Mouse (Mus musculus): Measurements from ENCODE around the gene Rnf6. TPM values are rescaled to one million over a fixed set of nuclear protein-coding genes. Genes with fewer than 3 reads are reported as not detected.

Gene Rnf6
- 47.1 and 48.2 TPM in 2 replicates for polyA plus RNA-seq (2015; fragmentation: Nextera tagmentation; extraction: Ambion mirVana)

DNA sequence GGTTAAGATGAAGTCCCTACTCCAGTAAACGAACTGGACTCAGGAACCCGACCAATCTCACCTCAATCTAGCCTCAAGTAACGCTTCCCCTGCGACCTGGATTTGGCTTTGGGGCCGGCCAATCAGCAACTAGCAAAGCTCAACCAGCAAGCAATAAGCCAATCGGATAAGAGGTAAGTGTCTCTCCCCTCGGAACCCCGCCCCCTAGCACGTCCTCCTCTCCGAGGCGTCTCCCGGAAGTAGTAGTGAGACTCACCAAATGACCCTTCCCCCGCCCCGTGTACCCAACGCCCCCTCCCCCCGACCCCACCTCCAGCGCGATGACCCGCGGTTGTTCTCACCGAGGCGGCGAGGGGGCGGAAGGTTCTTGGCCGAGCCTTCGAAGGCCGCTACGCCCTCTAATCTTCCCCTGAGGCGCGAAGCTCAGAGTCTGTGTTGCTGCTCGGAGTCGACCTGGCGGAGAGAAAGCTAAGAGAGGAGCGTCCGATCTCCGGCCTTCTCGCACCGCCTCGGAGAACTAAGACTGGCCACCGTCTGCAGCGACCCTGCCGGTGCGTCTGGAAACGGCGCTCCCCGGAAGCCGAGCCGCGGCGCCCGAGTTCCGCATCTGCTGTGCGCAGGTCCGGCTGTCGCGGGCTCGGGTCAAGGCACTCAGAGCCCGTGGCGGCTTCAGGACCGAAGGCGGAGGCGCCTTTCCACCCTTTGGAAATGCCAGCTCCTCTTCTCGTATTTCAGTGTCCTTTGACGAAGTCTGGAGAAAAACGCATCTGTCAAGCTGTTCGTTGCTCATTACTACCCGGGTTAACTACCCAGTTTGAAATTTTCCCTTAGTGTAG lies at the start of gene Rnf6:
TSS of gene Rnf6 (minus strand) at position 677 of the 836 bp plus-strand sequence.
- peaks cover 7% of the 10 kb centered on the region; the same call in 1 of the 2 replicates for H3K36me3 ChIP-seq
- ATAC-seq (ENCODE audit: insufficient read depth, low FRiP score, low read depth), result peak; percentile 98
- peak within 1 kb of the TSS; percentile 56 for H3K9ac ChIP-seq
- H3K4me2 ChIP-seq, result peak within 1 kb of the TSS; percentile 59
- H3K9me3 ChIP-seq, result no peaks in the 10 kb centered on the region
- under 1% methylated on average over 66 of the region's 67 CpGs for WGBS
- peak within 1 kb of the TSS; percentile 81 for H3K4me3 ChIP-seq (replicated peaks)
- peak within 1 kb of the TSS; percentile 99 for H3K27ac ChIP-seq
- H3K4me1 ChIP-seq, result 0 out of 2 replicates have a peak, but pooled peaks cover 4% of the 10 kb centered on the region
- H3K27me3 ChIP-seq (replicated peaks), result no peaks in the 10 kb centered on the region

DNA sequence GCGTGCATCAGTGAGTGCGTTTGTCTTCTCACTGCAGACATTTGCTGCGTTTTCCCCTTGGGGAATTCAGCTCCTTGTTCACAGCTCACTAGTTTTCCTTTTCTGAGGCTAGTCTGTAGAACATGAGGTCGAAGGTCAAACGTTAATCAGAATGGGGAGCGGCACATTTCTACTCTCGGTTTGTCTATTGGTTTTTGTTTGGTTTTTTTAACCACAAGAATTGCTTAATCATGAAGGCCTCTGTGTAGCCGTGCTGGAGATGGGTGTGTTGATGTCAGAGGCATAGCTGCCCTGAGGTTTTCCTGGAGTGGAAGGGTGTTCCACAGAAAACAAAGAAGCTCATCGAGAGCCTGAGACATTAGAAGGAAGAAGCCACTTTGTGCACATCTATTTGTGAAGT lies 49.2 kb upstream of the Rnf6 start:
- 83% methylated on average over 9 of the region's 9 CpGs for WGBS
- no peak overlapping the region for H3K9ac ChIP-seq
- no peak overlapping the region for H3K4me3 ChIP-seq (replicated peaks)
- H3K36me3 ChIP-seq, result 0 out of 2 replicates have a peak, but pooled peaks cover 6% of the 10 kb centered on the region
- no peak overlapping the region for H3K4me2 ChIP-seq
- H3K4me1 ChIP-seq, result no peaks in the 10 kb centered on the region
- no peaks in the 10 kb centered on the region for H3K27me3 ChIP-seq (replicated peaks)
- H3K27ac ChIP-seq, result no peak overlapping the region
- H3K9me3 ChIP-seq, result no peaks in the 10 kb centered on the region
- ATAC-seq (ENCODE audit: insufficient read depth, low FRiP score, low read depth), result no peak

DNA sequence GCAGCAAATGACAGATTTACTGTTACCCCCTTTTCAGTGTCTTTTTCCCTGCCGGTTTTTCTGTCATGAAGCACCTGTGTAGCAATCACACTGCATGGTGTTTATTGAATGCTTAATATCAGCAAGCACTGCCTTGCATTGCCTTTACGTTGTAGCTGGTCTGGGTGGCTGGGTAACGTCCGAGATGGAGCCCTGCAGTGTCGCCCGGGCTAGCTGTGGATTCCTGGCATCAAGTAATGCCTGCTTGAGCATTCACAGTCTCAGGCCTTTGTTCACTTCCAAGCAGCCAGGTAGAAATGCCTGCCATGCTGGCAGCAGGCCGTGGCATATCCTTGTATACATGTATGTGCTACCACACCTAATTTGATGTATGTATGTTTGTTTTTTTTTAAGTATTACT lies 46.4 kb upstream of the Rnf6 start:
- no peaks in the 10 kb centered on the region for H3K27me3 ChIP-seq (replicated peaks)
- 89% methylated on average over 7 of the region's 7 CpGs for WGBS

DNA sequence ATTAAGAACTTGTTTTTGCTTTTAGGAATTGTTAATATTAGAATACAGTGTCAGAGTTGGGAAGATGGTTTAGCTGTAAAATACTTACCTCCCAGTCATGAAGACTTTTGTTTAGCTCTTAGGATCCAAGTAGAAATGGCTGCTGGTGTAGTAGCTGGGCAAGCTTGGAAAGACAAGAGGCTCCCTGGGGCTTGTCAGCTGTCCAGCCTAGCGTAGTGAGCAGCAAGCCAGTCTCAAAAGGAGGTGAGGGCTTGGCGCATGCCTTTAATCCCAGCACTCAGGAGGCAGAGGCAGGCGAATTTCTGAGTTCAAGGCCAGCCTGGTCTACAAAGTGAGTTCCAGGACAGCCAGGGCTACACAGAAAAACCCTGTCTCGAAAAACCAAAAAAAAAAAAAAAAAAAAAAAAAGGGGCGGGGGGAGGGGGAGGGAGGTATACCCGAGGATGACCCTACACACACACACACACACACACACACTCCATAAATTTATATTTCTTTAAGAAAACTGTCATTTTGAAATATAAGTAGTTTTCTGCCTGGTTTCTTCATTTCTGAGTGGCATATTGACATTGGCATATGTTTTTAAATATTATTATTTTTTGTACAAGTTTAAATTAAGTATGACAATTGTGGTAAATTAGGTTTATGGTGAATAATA lies 44.7 kb upstream of the Rnf6 start:
- Histone ChIP-seq H3K27ac (no peak overlapping the region), H3K9ac (no peak overlapping the region), H3K4me1 (no peaks in the 10 kb centered on the region), H3K27me3 (replicated peaks) (no peaks in the 10 kb centered on the region), H3K4me3 (replicated peaks) (no peak overlapping the region), H3K4me2 (no peak overlapping the region), H3K9me3 (no peaks in the 10 kb centered on the region), H3K36me3 (0 out of 2 replicates have a peak, but pooled peaks cover 4% of the 10 kb centered on the region)
- no peak for ATAC-seq (ENCODE audit: insufficient read depth, low FRiP score, low read depth)
- 88% methylated on average over 5 of the region's 6 CpGs for WGBS

More for the DNA sequence above, 46.4 kb upstream of the Rnf6 start:
- Histone ChIP-seq H3K36me3 (0 out of 2 replicates have a peak, but pooled peaks cover 4% of the 10 kb centered on the region), H3K27ac (no peak overlapping the region), H3K4me3 (replicated peaks) (no peak overlapping the region), H3K4me2 (no peak overlapping the region), H3K4me1 (no peaks in the 10 kb centered on the region), H3K9me3 (no peaks in the 10 kb centered on the region), H3K9ac (no peak overlapping the region)
- ATAC-seq (ENCODE audit: insufficient read depth, low FRiP score, low read depth), result no peak

DNA sequence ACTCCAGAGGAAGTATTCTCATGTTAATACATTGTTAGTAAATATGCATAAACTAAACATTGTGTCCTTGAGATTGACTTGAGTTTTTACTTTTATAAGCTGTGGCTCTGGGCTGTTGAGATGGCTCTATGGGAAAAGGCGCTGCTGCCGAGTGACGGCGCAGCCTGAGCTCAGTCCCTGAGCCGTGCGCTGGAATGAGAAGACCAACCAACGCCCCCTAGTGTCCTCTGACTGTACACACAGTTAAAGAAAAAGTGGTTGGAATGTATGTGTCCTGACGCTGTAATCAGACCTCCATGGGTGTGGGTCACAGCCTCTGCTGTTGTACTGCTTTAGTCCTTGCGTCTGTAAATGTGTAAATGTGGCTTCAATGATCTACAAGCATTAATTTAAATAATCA lies 38.6 kb upstream of the Rnf6 start:
- ATAC-seq (ENCODE audit: insufficient read depth, low FRiP score, low read depth), result no peak
- H3K4me3 ChIP-seq (replicated peaks), result no peak overlapping the region
- WGBS, result 55% methylated on average over 9 of the region's 9 CpGs

DNA sequence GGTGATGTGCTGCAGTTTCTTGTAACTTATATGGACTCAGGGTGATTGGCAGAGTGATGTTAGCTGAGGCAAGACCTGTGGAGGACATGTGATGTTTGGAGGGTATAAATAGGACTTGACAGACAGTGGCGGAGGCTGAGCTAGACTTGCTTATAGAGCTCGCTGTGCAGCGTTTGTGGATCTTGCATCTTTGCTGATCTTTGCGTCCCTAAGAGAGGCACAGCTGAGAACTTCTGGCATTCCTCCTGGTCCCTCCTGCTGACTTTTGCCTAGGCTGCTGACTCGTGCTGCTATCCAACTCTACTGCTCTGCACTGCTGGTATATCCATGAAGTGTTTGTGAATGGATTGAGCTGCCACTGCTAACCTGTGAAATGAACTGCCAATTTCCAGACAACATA lies 32.3 kb upstream of the Rnf6 start:
- H3K27ac ChIP-seq, result no peak overlapping the region
- H3K4me3 ChIP-seq (replicated peaks), result no peak overlapping the region
- H3K9ac ChIP-seq, result no peak overlapping the region
- no peaks in the 10 kb centered on the region for H3K27me3 ChIP-seq (replicated peaks)
- no peak for ATAC-seq (ENCODE audit: insufficient read depth, low FRiP score, low read depth)
- H3K4me2 ChIP-seq, result no peak overlapping the region
- H3K36me3 ChIP-seq, result no peaks in the 10 kb centered on the region; the same call in 1 of the 2 replicates
- 77% methylated on average over 5 of the region's 5 CpGs for WGBS
- H3K9me3 ChIP-seq, result no peaks in the 10 kb centered on the region
- 0 out of 2 replicates have a peak, but pooled peaks cover 3% of the 10 kb centered on the region for H3K4me1 ChIP-seq

More for the DNA sequence above, 38.6 kb upstream of the Rnf6 start:
- Histone ChIP-seq H3K4me1 (no peaks in the 10 kb centered on the region), H3K4me2 (no peak overlapping the region), H3K9me3 (no peaks in the 10 kb centered on the region), H3K27me3 (replicated peaks) (no peaks in the 10 kb centered on the region), H3K27ac (no peak overlapping the region), H3K36me3 (peaks cover 3% of the 10 kb centered on the region; the same call in 1 of the 2 replicates), H3K9ac (no peak overlapping the region)

DNA sequence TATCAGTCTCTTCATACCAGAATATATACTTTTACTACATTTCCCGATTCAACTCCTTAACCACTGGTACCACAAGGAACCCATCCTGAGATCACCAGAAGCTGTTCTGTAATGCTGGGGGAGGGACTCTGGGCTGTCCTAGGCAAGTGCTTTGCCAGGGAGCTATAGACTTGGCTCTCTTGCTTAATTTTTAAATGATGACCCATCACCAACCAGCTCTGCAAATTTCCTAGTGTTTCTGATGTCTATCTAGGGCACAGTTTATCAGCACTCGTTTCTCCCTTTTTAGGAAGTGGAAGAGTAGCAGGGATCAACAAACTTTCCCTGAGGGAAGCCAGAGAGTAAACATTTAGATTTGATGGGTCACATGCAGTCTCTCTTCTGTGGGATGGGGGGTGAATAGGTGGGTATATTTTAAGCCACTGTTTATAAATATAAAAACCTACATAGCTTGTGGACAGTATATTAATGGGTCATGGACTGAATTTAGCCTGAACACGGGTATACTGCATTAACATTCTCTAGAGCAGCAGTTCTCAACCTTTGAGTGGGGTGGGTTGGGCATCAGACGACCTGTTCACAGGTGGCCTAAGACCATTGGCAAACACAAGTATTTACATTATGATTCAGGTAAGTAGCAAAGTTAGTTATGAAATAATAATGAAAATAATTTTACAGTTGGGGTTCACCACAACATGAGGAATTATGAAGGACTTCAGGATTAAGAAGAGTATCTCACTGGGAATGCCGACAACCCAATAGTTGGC lies 30.5 kb upstream of the Rnf6 start:
- Histone ChIP-seq H3K9me3 (no peaks in the 10 kb centered on the region), H3K4me3 (replicated peaks) (no peak overlapping the region), H3K4me2 (no peak overlapping the region), H3K9ac (no peak overlapping the region), H3K36me3 (no peaks in the 10 kb centered on the region), H3K27ac (no peak overlapping the region), H3K27me3 (replicated peaks) (no peaks in the 10 kb centered on the region), H3K4me1 (0 out of 2 replicates have a peak, but pooled peaks cover 3% of the 10 kb centered on the region)
- 48% methylated on average over 5 of the region's 5 CpGs for WGBS
- no peak for ATAC-seq (ENCODE audit: insufficient read depth, low FRiP score, low read depth)

DNA sequence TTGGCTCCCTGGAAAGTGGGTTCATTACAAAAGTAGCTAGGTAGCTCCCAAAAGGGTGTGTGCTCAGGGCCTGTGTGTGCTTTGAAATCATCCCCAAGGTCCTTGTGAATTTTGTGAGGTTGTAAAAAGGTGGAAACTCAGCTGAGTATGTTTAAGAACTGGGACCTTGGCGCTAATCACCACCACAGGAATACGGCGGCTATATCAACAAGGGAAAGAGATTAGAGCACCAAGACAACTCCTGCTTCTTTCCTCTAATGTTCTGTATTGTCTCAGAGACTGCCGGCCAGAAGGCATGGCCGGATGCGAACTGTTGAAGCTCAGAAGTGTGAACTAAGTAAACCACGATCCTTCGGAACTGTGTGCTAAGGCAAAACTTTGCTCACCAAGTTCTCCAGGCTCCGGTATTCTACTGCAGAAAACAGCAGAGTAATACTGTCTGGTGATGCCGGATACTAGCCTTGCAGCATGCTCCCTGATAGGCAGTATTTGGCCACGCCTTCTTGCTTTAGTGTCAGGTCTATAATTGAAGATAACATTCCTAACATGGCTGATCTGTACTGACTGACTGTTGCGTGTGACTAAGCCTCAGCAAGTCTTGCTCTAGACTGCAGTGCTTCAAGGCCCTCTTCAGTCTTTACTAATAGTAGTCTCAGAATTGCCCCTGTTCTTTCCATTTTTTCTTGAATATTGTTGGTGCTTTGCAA lies 29.2 kb upstream of the Rnf6 start:
- no peaks in the 10 kb centered on the region for H3K36me3 ChIP-seq
- H3K4me1 ChIP-seq, result 0 out of 2 replicates have a peak, but pooled peaks cover 3% of the 10 kb centered on the region
- no peaks in the 10 kb centered on the region for H3K9me3 ChIP-seq
- no peak overlapping the region for H3K9ac ChIP-seq
- no peaks in the 10 kb centered on the region for H3K27me3 ChIP-seq (replicated peaks)
- H3K4me2 ChIP-seq, result no peak overlapping the region
- WGBS, result 71% methylated on average over 12 of the region's 12 CpGs
- H3K4me3 ChIP-seq (replicated peaks), result no peak overlapping the region
- peak; percentile 91 for ATAC-seq (ENCODE audit: insufficient read depth, low FRiP score, low read depth)
- peak overlapping the region; percentile 40; the same call in 1 of the 2 replicates for H3K27ac ChIP-seq

DNA sequence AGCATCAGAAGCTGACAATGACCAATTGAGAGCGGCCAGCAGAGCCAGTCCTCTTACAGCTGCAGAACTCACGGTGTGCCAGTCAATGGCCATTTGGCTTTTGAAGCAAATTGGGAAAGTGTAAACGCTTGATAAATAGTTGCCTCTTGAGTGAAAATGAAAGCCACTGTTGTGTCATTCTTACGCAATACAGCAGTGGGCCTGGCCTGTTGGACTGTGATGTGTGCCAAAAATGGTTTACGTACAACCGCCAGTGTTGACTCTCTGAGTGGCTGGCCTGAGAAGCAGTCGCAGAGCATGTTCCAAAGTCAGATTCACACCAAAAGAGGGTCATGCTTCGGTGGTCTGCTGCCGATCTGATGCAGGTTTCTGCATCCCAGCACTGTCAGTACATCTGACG lies 27.4 kb upstream of the Rnf6 start:
- Histone ChIP-seq H3K4me3 (replicated peaks) (no peak overlapping the region), H3K4me1 (0 out of 2 replicates have a peak, but pooled peaks cover 3% of the 10 kb centered on the region), H3K27me3 (replicated peaks) (no peaks in the 10 kb centered on the region), H3K4me2 (no peak overlapping the region), H3K9me3 (no peaks in the 10 kb centered on the region), H3K27ac (no peak overlapping the region), H3K36me3 (no peaks in the 10 kb centered on the region), H3K9ac (no peak overlapping the region)
- 76% methylated on average over 10 of the region's 10 CpGs for WGBS
- ATAC-seq (ENCODE audit: insufficient read depth, low FRiP score, low read depth), result no peak

DNA sequence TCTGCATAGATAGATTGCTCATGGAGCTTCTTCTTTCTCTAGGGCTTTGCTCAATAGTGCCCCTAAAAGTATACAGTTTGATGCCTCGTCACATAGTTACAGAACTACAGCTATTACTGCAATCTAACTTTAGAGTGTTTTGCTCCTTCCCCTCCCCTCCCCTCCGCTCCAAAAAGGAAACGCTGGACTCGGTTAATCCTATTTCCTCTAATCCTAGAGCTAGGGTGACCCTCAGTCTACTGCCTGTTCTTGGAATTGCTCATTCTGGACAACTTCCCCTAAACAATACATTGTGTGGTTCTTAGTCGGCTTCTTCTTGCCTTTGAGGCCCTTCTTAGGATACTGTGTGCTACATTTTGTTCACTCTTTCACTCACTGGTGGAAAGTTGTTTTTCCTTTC lies 26.4 kb upstream of the Rnf6 start:
- no peaks in the 10 kb centered on the region for H3K27me3 ChIP-seq (replicated peaks)
- H3K4me1 ChIP-seq, result 0 out of 2 replicates have a peak, but pooled peaks cover 11% of the 10 kb centered on the region
- no peaks in the 10 kb centered on the region for H3K36me3 ChIP-seq
- H3K4me3 ChIP-seq (replicated peaks), result no peak overlapping the region
- no peak overlapping the region for H3K27ac ChIP-seq
- H3K4me2 ChIP-seq, result no peak overlapping the region
- H3K9ac ChIP-seq, result no peak overlapping the region
- ATAC-seq (ENCODE audit: insufficient read depth, low FRiP score, low read depth), result no peak
- WGBS, result 50% methylated on average over 5 of the region's 5 CpGs
- no peaks in the 10 kb centered on the region for H3K9me3 ChIP-seq

DNA sequence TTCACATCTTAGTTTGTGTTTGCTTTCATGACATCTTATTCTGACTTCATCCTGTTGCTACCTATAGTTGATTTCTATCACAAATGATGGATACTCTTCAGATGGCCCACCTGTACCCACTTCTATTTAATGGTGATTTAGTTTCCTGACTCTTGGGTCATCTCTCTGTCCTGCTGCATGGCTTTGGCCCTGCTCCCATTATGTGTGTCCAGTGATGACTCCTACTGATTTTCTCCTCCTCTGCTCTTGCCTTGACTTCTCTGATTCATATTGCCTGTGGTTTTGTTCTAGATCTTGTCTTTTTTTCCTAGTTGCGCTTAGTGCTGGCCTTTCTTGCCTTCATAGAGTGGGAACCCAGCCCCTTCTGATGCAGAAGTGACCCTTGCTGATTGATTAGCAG lies 25.0 kb upstream of the Rnf6 start:
- Histone ChIP-seq H3K9me3 (no peaks in the 10 kb centered on the region), H3K9ac (no peak overlapping the region), H3K4me1 (0 out of 2 replicates have a peak, but pooled peaks cover 8% of the 10 kb centered on the region), H3K27ac (no peak overlapping the region), H3K36me3 (no peaks in the 10 kb centered on the region), H3K27me3 (replicated peaks) (no peaks in the 10 kb centered on the region), H3K4me3 (replicated peaks) (no peak overlapping the region), H3K4me2 (no peak overlapping the region)
- 93% methylated on average over 1 of the region's 1 CpGs for WGBS
- ATAC-seq (ENCODE audit: insufficient read depth, low FRiP score, low read depth), result no peak
